Mouse (Mus musculus) liver, embryonic 14.5 days (tissue): ENCODE results near the gene Clec18a.

Experiments used
- CTCF ChIP-seq: IDR thresholded peaks from 2 replicates; pipeline ENCODE4 v1.5.1; 2016; ENCODE audit warnings: antibody characterized with exemption, low read depth, control low read depth
- EP300 ChIP-seq: IDR thresholded peaks from 2 replicates; pipeline ENCODE4 v1.6.1; 2016; ENCODE audit warnings: antibody characterized with exemption, low read depth

DNA sequence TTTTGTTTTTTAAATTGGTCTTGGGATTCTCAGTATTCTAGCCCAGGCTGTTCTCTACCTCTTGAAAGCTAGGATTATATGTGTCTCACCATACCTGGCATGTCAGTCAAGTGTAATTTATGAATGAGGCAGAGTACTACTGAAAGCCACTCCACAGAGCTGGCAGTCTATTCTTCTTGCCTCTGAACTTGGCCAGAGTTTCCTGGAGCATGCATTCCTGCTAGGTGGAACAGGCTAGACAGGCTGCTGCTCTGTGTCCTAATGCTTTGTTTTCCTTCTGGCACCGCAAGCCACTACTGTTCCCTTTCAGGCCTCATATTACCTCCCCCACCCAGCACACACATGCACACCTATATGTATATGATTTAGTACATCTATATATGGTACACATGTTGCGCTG, 38.5 kb upstream of the Clec18a start:
- no peak for TF ChIP-seq CTCF
- no peak for TF ChIP-seq EP300
